Mouse (Mus musculus) adrenal gland, postnatal 4 days (tissue): ENCODE measurements around the gene Idh3b. TPM values are rescaled to one million over a fixed set of nuclear protein-coding genes. Genes with fewer than 3 reads are reported as not detected.

Experiments
- DNase-seq, 2 experiments: peaks; one replicate each; pipeline ENCODE4 v3.0.0; 2021 to 2022; ENCODE audit warnings: low spot score in 2 of 2, mixed read lengths in 2 of 2
- long read RNA-seq, 2 experiments: library from polyadenylated mRNA; stranded (forward); transcript quantifications; one replicate each; pipeline ENCODE4 v2.0.0; 2021
- total RNA-seq, 2 experiments: library from RNA; stranded (reverse); gene quantifications; 2 replicates each; pipeline ENCODE4 v1.2.3; 2021

Idh3b gene
- 100 to 1,000 TPM; 287 to 314 TPM for total RNA-seq
- long read RNA-seq, experiment 1, transcript Idh3b-201 (12 exons, 1,616 nt), result major isoform, 127 of 282 reads
- long read RNA-seq, experiment 1, partial matches to known transcripts, result 118 of 282 reads
- long read RNA-seq, experiment 1, other reads (novel, unspliced or antisense), result 37 of 282 reads
- long read RNA-seq, experiment 2, transcript Idh3b-201 (12 exons, 1,616 nt), result major isoform, 209 of 380 reads
- long read RNA-seq, experiment 2, partial matches to known transcripts, result 32 of 380 reads
- long read RNA-seq, experiment 2, other reads (novel, unspliced or antisense), result 139 of 380 reads

GRCm38 (mm10) chr2:130283854-130284654 is at the start of gene Idh3b:
Gene Idh3b, minus strand, starts transcription at chr2:130284547.
- peak; percentile 83 for DNase-seq

GRCm38 (mm10) chr2:130329502-130329901 is 45.2 kb upstream of the Idh3b start:
- no peak for DNase-seq

GRCm38 (mm10) chr2:130327057-130327456 is 42.7 kb upstream of the Idh3b start:
- DNase-seq, result no peak

- no peak for DNase-seq
These were observed 18.7 kb upstream of the Idh3b start for GRCm38 (mm10) chr2:130303014-130303413.

GRCm38 (mm10) chr2:130297580-130297979 is 13.2 kb upstream of the Idh3b start:
- DNase-seq, result no peak

GRCm38 (mm10) chr2:130296134-130296745 is 11.9 kb upstream of the Idh3b start:
- DNase-seq, result no peak

GRCm38 (mm10) chr2:130295331-130296133 is 11.2 kb upstream of the Idh3b start:
- DNase-seq, result no peak

GRCm38 (mm10) chr2:130294936-130295277 is 10.6 kb upstream of the Idh3b start, which contains the start of gene Ebf4:
Gene Ebf4, plus strand, starts transcription at chr2:130295169.
- DNase-seq, result no peak

GRCm38 (mm10) chr2:130294218-130294935 is 10.0 kb upstream of the Idh3b start:
- DNase-seq, result no peak

- DNase-seq, result no peak
These were observed 9.1 kb upstream of the Idh3b start for GRCm38 (mm10) chr2:130293486-130293885.

GRCm38 (mm10) chr2:130293009-130293408 is 8.7 kb upstream of the Idh3b start:
- DNase-seq, result no peak

GRCm38 (mm10) chr2:130291434-130291833 is 7.1 kb upstream of the Idh3b start:
- DNase-seq, result peak in 1 of 2 experiments; percentile 39

- no peak for DNase-seq
These were observed 4.7 kb upstream of the Idh3b start for GRCm38 (mm10) chr2:130289086-130289485.

- no peak for DNase-seq
These were observed 3.5 kb downstream of the Idh3b start for GRCm38 (mm10) chr2:130280818-130281217.

GRCm38 (mm10) chr2:130280224-130280623 is 4.1 kb downstream of the Idh3b start:
- DNase-seq, result no peak

- no peak for DNase-seq
These were observed 4.7 kb downstream of the Idh3b start for GRCm38 (mm10) chr2:130279600-130280091.

- DNase-seq, result peak in 1 of 2 experiments; percentile 36
These were observed 8.7 kb downstream of the Idh3b start for GRCm38 (mm10) chr2:130275649-130276048.

GRCm38 (mm10) chr2:130274862-130275261 is 9.5 kb downstream of the Idh3b start:
- DNase-seq, result no peak

GRCm38 (mm10) chr2:130274149-130274861 is 10.0 kb downstream of the Idh3b start, which contains the start of gene Nop56:
Gene Nop56, plus strand, starts transcription at chr2:130274430.
- peak; percentile 98 to 99 for DNase-seq

- DNase-seq, result no peak
These were observed 10.6 kb downstream of the Idh3b start for GRCm38 (mm10) chr2:130273732-130274131.
